Mouse (Mus musculus): ENCODE measurements around the gene Cdh13. TPM values are rescaled to one million over a fixed set of nuclear protein-coding genes. Genes with fewer than 3 reads are reported as not detected.
A peak's percentile ranks its signal among the peaks of the same experiment; 100 is the strongest.

Gene Cdh13
- total and polyA plus RNA-seq, 3 experiments = 162 to 172 (median 163) TPM

- intact Hi-C loops (cut with DNase I) = no loop called here
- no peaks in the 10 kb centered on the region for H3K79me2 ChIP-seq (replicated peaks; ENCODE audit: control insufficient read depth, insufficient read depth, low read length)
- no peak overlapping the region for H3K9ac ChIP-seq (ENCODE audit: low read depth, low read length)
- TF ChIP-seq EP300 (IDR thresholded peaks at IDR 0.05; ENCODE audit: insufficient read depth, low read depth, low read length) (no peak), CTCF (IDR thresholded peaks at IDR 0.05) (no peak)
- no peaks in the 10 kb centered on the region for H3K36me3 ChIP-seq (ENCODE audit: control insufficient read depth, insufficient read depth, low read length)
- DNase-seq = no peak
- no peak overlapping the region for H3K27ac ChIP-seq
- no peaks in the 10 kb centered on the region for H3K27me3 ChIP-seq (ENCODE audit: control insufficient read depth, insufficient read depth, low read length)
- 71% methylated on average over 8 of the region's 8 CpGs for WGBS
- H3K4me1 ChIP-seq (ENCODE audit: control insufficient read depth, insufficient read depth, low read length) = no peaks in the 10 kb centered on the region
- H3K4me3 ChIP-seq = no peak overlapping the region
These were observed 313.3 kb downstream of the Cdh13 start for GRCm38 (mm10) chr8:118596816-118597215.

GRCm38 (mm10) chr8:118601376-118601775 lies 317.8 kb downstream of the Cdh13 start:
- H3K9ac ChIP-seq (ENCODE audit: low read depth, low read length) = no peak overlapping the region
- DNase-seq = no peak
- 84% methylated on average over 8 of the region's 8 CpGs for WGBS
- H3K36me3 ChIP-seq (ENCODE audit: control insufficient read depth, insufficient read depth, low read length) = no peaks in the 10 kb centered on the region
- no peak overlapping the region for H3K4me3 ChIP-seq
- no peaks in the 10 kb centered on the region for H3K4me1 ChIP-seq (ENCODE audit: control insufficient read depth, insufficient read depth, low read length)
- TF ChIP-seq POLR2A (IDR thresholded peaks at IDR 0.05; ENCODE audit: insufficient read depth, low read depth, low read length) (no peak), EP300 (IDR thresholded peaks at IDR 0.05; ENCODE audit: insufficient read depth, low read depth, low read length) (no peak), CTCF (IDR thresholded peaks at IDR 0.05) (no peak)
- no peak overlapping the region for H3K27ac ChIP-seq
- intact Hi-C loops (cut with DNase I) = no loop called here
- no peaks in the 10 kb centered on the region for H3K27me3 ChIP-seq (ENCODE audit: control insufficient read depth, insufficient read depth, low read length)
- no peaks in the 10 kb centered on the region for H3K79me2 ChIP-seq (replicated peaks; ENCODE audit: control insufficient read depth, insufficient read depth, low read length)

GRCm38 (mm10) chr8:118602074-118602473 lies 318.5 kb downstream of the Cdh13 start:
- Histone ChIP-seq H3K27me3 (ENCODE audit: control insufficient read depth, insufficient read depth, low read length) (no peaks in the 10 kb centered on the region), H3K4me1 (ENCODE audit: control insufficient read depth, insufficient read depth, low read length) (no peaks in the 10 kb centered on the region), H3K36me3 (ENCODE audit: control insufficient read depth, insufficient read depth, low read length) (no peaks in the 10 kb centered on the region), H3K27ac (no peak overlapping the region), H3K79me2 (replicated peaks; ENCODE audit: control insufficient read depth, insufficient read depth, low read length) (no peaks in the 10 kb centered on the region), H3K4me3 (no peak overlapping the region), H3K9ac (ENCODE audit: low read depth, low read length) (no peak overlapping the region)
- TF ChIP-seq POLR2A (IDR thresholded peaks at IDR 0.05; ENCODE audit: insufficient read depth, low read depth, low read length) (no peak), EP300 (IDR thresholded peaks at IDR 0.05; ENCODE audit: insufficient read depth, low read depth, low read length) (no peak), CTCF (IDR thresholded peaks at IDR 0.05) (no peak)
- WGBS = 72% methylated on average over 8 of the region's 8 CpGs
- DNase-seq = no peak
- intact Hi-C loops (cut with DNase I) = no loop called here

- 85% methylated on average over 10 of the region's 10 CpGs for WGBS
- no peak overlapping the region for H3K9ac ChIP-seq (ENCODE audit: low read depth, low read length)
- no peak overlapping the region for H3K4me3 ChIP-seq
- intact Hi-C loops (cut with DNase I) = no loop called here
- no peaks in the 10 kb centered on the region for H3K79me2 ChIP-seq (replicated peaks; ENCODE audit: control insufficient read depth, insufficient read depth, low read length)
- no peaks in the 10 kb centered on the region for H3K36me3 ChIP-seq (ENCODE audit: control insufficient read depth, insufficient read depth, low read length)
- H3K4me1 ChIP-seq (ENCODE audit: control insufficient read depth, insufficient read depth, low read length) = no peaks in the 10 kb centered on the region
- no peak for DNase-seq
- TF ChIP-seq POLR2A (IDR thresholded peaks at IDR 0.05; ENCODE audit: insufficient read depth, low read depth, low read length) = no peak
- TF ChIP-seq EP300 (IDR thresholded peaks at IDR 0.05; ENCODE audit: insufficient read depth, low read depth, low read length) = no peak
- no peak for TF ChIP-seq CTCF (IDR thresholded peaks at IDR 0.05)
- H3K27me3 ChIP-seq (ENCODE audit: control insufficient read depth, insufficient read depth, low read length) = no peaks in the 10 kb centered on the region
- no peak overlapping the region for H3K27ac ChIP-seq
These were observed 328.0 kb downstream of the Cdh13 start for GRCm38 (mm10) chr8:118611551-118611950.

- 80% methylated on average over 10 of the region's 10 CpGs for WGBS
- intact Hi-C loops (cut with DNase I) = no loop called here
- Histone ChIP-seq H3K9ac (ENCODE audit: low read depth, low read length) (no peak overlapping the region), H3K27me3 (ENCODE audit: control insufficient read depth, insufficient read depth, low read length) (no peaks in the 10 kb centered on the region), H3K79me2 (replicated peaks; ENCODE audit: control insufficient read depth, insufficient read depth, low read length) (no peaks in the 10 kb centered on the region), H3K27ac (no peak overlapping the region), H3K4me3 (no peak overlapping the region), H3K36me3 (ENCODE audit: control insufficient read depth, insufficient read depth, low read length) (no peaks in the 10 kb centered on the region), H3K4me1 (ENCODE audit: control insufficient read depth, insufficient read depth, low read length) (no peaks in the 10 kb centered on the region)
- DNase-seq = no peak
- TF ChIP-seq EP300 (IDR thresholded peaks at IDR 0.05; ENCODE audit: insufficient read depth, low read depth, low read length) (no peak), CTCF (IDR thresholded peaks at IDR 0.05) (no peak), POLR2A (IDR thresholded peaks at IDR 0.05; ENCODE audit: insufficient read depth, low read depth, low read length) (no peak)
These were observed 334.7 kb downstream of the Cdh13 start for GRCm38 (mm10) chr8:118618195-118618594.

- intact Hi-C loops (cut with DNase I) = no loop called here
- H3K79me2 ChIP-seq (replicated peaks; ENCODE audit: control insufficient read depth, insufficient read depth, low read length) = no peaks in the 10 kb centered on the region
- H3K36me3 ChIP-seq (ENCODE audit: control insufficient read depth, insufficient read depth, low read length) = peaks cover 2% of the 10 kb centered on the region; the same call in 1 of the 2 replicates
- peaks cover 5% of the 10 kb centered on the region for H3K4me1 ChIP-seq (ENCODE audit: control insufficient read depth, insufficient read depth, low read length)
- H3K4me3 ChIP-seq = no peak overlapping the region
- H3K9ac ChIP-seq (ENCODE audit: low read depth, low read length) = no peak overlapping the region
- peak in 1 of 2 experiments; percentile 24 for DNase-seq
- no peak overlapping the region for H3K27ac ChIP-seq
- WGBS = 35% methylated on average over 5 of the region's 5 CpGs
- TF ChIP-seq CTCF (IDR thresholded peaks at IDR 0.05) (no peak), EP300 (IDR thresholded peaks at IDR 0.05; ENCODE audit: insufficient read depth, low read depth, low read length) (no peak), POLR2A (IDR thresholded peaks at IDR 0.05; ENCODE audit: insufficient read depth, low read depth, low read length) (no peak)
- H3K27me3 ChIP-seq (ENCODE audit: control insufficient read depth, insufficient read depth, low read length) = no peaks in the 10 kb centered on the region
These were observed 342.9 kb downstream of the Cdh13 start for GRCm38 (mm10) chr8:118626425-118626824.

Measured in heart, adult 2 months (tissue).